Mouse (Mus musculus): Measurements from ENCODE around the gene Olfr1242.

Gene Olfr1242

DNA sequence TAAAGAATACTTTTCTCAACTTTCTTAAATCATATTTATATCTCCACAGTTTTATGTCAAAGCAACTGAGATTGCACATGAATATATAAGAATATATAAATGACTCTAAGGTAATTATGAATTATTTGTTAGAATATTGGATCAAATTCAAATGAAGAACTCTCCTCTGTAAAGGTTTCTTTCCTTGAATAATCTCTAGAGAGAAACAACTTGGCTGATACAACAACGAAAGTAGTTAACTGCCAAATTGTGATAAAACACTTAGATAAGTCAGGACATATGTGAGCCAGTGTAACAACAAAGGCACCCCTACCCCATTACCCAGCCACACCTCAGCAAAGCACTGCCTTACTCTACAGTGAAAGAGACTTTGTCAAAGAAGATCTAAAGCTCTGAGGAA lies at the start of gene Olfr1242:
TSS of gene Olfr1242 (minus strand) at position 101 of the 400 bp plus-strand sequence.
- in situ Hi-C loops (cut with MseI, MboI), result no loop called here

DNA sequence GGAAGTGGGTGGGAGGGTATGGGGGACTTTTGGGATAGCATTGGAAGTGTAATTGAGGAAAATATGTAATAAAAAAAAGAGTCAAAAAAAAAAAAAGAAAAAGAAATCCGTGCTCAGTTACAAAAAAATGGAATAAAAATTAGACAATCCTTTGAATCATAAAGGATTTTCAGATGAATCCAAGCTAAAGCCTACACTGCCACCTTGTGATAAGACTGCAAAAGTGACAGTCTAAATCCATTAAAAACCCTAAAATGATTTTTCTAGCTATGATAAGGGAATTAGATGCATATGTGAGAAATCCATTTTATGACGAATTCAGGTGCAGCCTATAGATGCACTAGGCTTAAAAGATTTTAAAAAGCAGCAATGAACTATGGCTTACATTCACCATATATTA lies 46.4 kb upstream of the Olfr1242 start:
- in situ Hi-C loops (cut with MseI, MboI), result loop anchor here (25.0 kb wide), 1 partner anchor 1182 kb away; no protein-coding TSS in a partner anchor

DNA sequence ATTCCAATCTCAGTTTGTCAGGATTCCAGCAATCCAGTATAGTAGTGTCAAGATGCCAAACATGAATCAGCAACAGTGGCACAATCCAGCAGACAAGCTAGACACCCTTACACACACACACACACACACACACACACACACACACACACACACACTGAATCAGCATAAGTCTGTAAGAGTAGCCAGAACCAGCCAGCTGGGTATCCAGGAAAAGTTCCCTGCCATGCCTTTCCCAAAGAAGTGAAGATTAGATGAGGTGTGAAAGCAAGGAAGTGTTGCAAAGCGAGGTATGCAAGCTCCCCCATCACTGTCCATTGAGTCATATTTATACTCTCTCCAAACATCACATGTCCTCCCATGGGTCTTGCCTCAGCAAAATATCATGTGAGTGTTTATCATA lies 41.8 kb upstream of the Olfr1242 start:
- in situ Hi-C loops (cut with MseI, MboI), result loop anchor here (25.0 kb wide), 1 partner anchor 1178 kb away; no protein-coding TSS in a partner anchor

DNA sequence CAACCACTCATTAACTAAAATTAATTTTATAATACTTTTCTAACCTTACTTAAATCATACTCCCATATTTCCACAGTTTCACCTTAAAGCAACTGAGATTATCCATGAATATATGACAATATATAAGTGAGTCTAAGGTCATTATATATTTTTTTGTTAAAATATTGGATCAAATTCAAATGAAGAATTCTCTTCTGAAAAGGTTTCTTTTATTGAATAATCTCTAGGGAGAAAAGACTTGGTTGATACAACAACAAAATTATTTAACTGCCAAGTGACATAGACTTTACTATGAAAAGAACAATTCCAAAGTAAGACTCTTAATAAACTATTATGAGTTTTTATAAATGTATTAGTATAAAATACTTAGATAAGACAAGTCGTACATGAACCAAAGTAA lies 33.3 kb upstream of the Olfr1242 start, which contains the start of gene Olfr1243:
TSS of gene Olfr1243 (minus strand) at position 101 of the 400 bp plus-strand sequence.
- in situ Hi-C loops (cut with MseI, MboI), result loop anchor here (25.0 kb wide), 1 partner anchor 1169 kb away; no protein-coding TSS in a partner anchor

DNA sequence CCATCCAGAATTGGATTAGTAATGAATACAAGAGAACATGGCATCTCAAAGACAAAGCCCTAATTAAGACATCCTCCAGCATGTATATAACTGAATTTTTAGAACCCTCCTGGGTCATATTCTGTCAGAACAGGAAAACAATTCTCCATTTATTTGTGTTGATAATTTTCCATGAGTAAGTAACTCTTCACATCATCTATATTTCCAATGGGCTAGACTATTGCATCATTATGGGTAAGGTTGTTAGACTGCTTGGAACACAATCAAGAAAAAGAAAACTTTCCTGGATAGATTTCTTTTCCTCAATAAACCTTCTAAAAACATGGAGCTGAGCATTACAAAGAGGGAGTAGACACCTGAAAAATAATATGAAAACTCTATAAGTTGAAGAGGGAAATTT lies 11.1 kb downstream of the Olfr1242 start, which contains the start of gene Olfr1241:
TSS of gene Olfr1241 (minus strand) at position 101 of the 400 bp plus-strand sequence.
- in situ Hi-C loops (cut with MseI, MboI), result no loop called here

DNA sequence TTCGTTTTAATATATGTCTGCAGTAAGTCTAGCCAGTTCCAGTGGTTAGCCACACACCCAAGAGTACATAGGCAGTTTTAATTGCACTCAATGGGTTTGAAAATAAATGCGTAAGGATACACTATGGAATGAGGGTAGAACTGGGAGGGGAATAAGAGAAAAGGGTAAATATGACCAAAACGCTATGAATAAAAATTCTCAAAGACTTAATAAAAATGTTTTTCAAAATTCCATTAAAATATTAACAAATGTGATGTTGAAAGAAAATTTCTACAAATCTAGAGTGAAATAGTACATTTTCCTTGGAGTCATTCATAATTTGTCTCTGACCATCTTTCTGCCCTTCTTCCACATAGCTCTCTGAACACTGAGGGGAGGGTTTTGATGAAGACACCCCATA lies 55.2 kb downstream of the Olfr1242 start, which contains the start of gene Olfr1240:
TSS of gene Olfr1240 (minus strand) at position 101 of the 400 bp plus-strand sequence.
- in situ Hi-C loops (cut with MseI, MboI), result no loop called here
